Mouse (Mus musculus) CH12.LX (cell line): ENCODE results near the gene Setd5. TPM values are rescaled to one million over a fixed set of nuclear protein-coding genes. Genes with fewer than 3 reads are reported as not detected.

Experiments used
- DNase-seq: peaks from one replicate; pipeline ENCODE4 v3.0.0-alpha.2; 2013; ENCODE audit errors: extremely low read depth
- H3K27ac ChIP-seq: 2 replicates; pipeline ENCODE4 v1.5.1; 2012; ENCODE audit warnings: low read depth, mild to moderate bottlenecking, control low read depth, moderate library complexity; ENCODE audit not compliant: insufficient read depth
- H3K27me3 ChIP-seq: replicated peaks from 2 replicates; pipeline ENCODE3; 2012; ENCODE audit warnings: inconsistent platforms
- H3K36me3 ChIP-seq, 2 experiments: replicated peaks in 1 of 2; 2 replicates each; pipeline versions ENCODE3 to v1.6.1; 2012; ENCODE audit warnings: inconsistent platforms in 1 of 2, low read length in 1 of 2, mild to moderate bottlenecking in 1 of 2, mixed read lengths in 1 of 2, moderate library complexity in 1 of 2; ENCODE audit not compliant: control insufficient read depth in 1 of 2, insufficient read depth in 1 of 2
- H3K4me1 ChIP-seq, 2 experiments: 2 replicates each; pipeline ENCODE4 v1.6.1; 2012; ENCODE audit warnings: inconsistent platforms in 1 of 2, moderate library complexity in 1 of 2; ENCODE audit not compliant: insufficient read depth in 2 of 2, control insufficient read depth in 1 of 2
- H3K4me2 ChIP-seq: 2 replicates; pipeline ENCODE4 v1.6.1; 2012; ENCODE audit warnings: low read depth, mild to moderate bottlenecking, control low read depth; ENCODE audit not compliant: poor library complexity, insufficient read depth, severe bottlenecking
- H3K4me3 ChIP-seq, 3 experiments: fragments of 150-350 bp in 1 of 3; sonication (generic) in 1 of 3; replicated peaks in 1 of 3; 2 replicates each; pipeline versions ENCODE3 to v1.5.1; 2011 to 2012; ENCODE audit warnings: low read depth in 2 of 3, low read length in 2 of 3, mild to moderate bottlenecking in 2 of 3, moderate library complexity in 2 of 3, control low read depth in 1 of 3, improper control_type of control experiment in 1 of 3, inconsistent platforms in 1 of 3, mixed read lengths in 1 of 3; ENCODE audit not compliant: poor library complexity in 1 of 3
- H3K79me2 ChIP-seq: replicated peaks from 2 replicates; pipeline ENCODE4 v1.6.1; 2012; ENCODE audit warnings: mild to moderate bottlenecking, moderate library complexity; ENCODE audit not compliant: control insufficient read depth, poor library complexity, insufficient read depth, severe bottlenecking; ENCODE audit errors: extremely low read depth
- H3K9ac ChIP-seq: 2 replicates; pipeline ENCODE4 v1.6.1; 2012; ENCODE audit warnings: low read depth, mild to moderate bottlenecking, control low read depth, moderate library complexity; ENCODE audit not compliant: insufficient read depth
- H3K9me3 ChIP-seq: replicated peaks from 2 replicates; pipeline ENCODE3; 2012; ENCODE audit warnings: low read length, inconsistent platforms, mixed read lengths
- BHLHE40 ChIP-seq: IDR thresholded peaks from 2 replicates; pipeline ENCODE4 v1.6.1; 2011; ENCODE audit warnings: mild to moderate bottlenecking, low read depth, low read length, improper control_type of control experiment
- E2F4 ChIP-seq: IDR thresholded peaks from 2 replicates; pipeline ENCODE4 v1.6.1; 2011; ENCODE audit warnings: low read depth, low read length, improper control_type of control experiment; ENCODE audit not compliant: insufficient replicate concordance
- ELF1 ChIP-seq: IDR thresholded peaks from 2 replicates; pipeline ENCODE4 v1.6.1; 2014; ENCODE audit warnings: low read depth, mild to moderate bottlenecking, inconsistent platforms, low read length, improper control_type of control experiment
- ETS1 ChIP-seq: conservative IDR thresholded peaks from 2 replicates; pipeline ENCODE4 v1.6.1; 2012; ENCODE audit warnings: low read depth, mild to moderate bottlenecking, inconsistent platforms, low read length, improper control_type of control experiment, moderate library complexity
- GABPA ChIP-seq: IDR thresholded peaks from 2 replicates; pipeline ENCODE4 v1.6.1; 2012; ENCODE audit warnings: low read depth, low read length, improper control_type of control experiment, inconsistent platforms; ENCODE audit not compliant: insufficient replicate concordance
- HCFC1 ChIP-seq: IDR thresholded peaks from 2 replicates; pipeline ENCODE4 v1.6.1; 2012; ENCODE audit warnings: low read depth, mild to moderate bottlenecking, inconsistent platforms, low read length, improper control_type of control experiment
- IRF4 ChIP-seq: IDR thresholded peaks from 2 replicates; pipeline ENCODE4 v1.6.1; 2014; ENCODE audit warnings: low read depth, mild to moderate bottlenecking, inconsistent platforms, low read length, improper control_type of control experiment
- JUN ChIP-seq: IDR thresholded peaks from 2 replicates; pipeline ENCODE4 v1.6.1; 2011; ENCODE audit warnings: low read depth, mild to moderate bottlenecking, low read length, improper control_type of control experiment, moderate library complexity; ENCODE audit not compliant: insufficient read depth
- KAT2A ChIP-seq: IDR thresholded peaks from 2 replicates; pipeline ENCODE4 v1.6.1; 2012; ENCODE audit warnings: low read length, improper control_type of control experiment, inconsistent platforms; ENCODE audit not compliant: insufficient replicate concordance
- MAFK ChIP-seq: IDR thresholded peaks from 2 replicates; pipeline ENCODE4 v1.6.1; 2011; ENCODE audit warnings: low read length, improper control_type of control experiment; ENCODE audit not compliant: insufficient replicate concordance
- MAZ ChIP-seq: IDR thresholded peaks from 2 replicates; pipeline ENCODE4 v1.6.1; 2012; ENCODE audit warnings: low read depth, mild to moderate bottlenecking, inconsistent platforms, low read length, improper control_type of control experiment, moderate library complexity
- MEF2A ChIP-seq: IDR thresholded peaks from 2 replicates; pipeline ENCODE4 v1.6.1; 2014; ENCODE audit warnings: low read depth, mild to moderate bottlenecking, inconsistent platforms, low read length, improper control_type of control experiment, borderline replicate concordance
- MXI1 ChIP-seq: IDR thresholded peaks from 2 replicates; pipeline ENCODE4 v1.6.1; 2011; ENCODE audit warnings: mild to moderate bottlenecking, low read depth, low read length, improper control_type of control experiment
- MYC ChIP-seq: IDR thresholded peaks from 2 replicates; pipeline ENCODE4 v1.6.1; 2011; ENCODE audit warnings: low read depth, mild to moderate bottlenecking, improper control_type of control experiment, low read length
- NRF1 ChIP-seq: IDR thresholded peaks from 2 replicates; pipeline ENCODE4 v1.6.1; 2014; ENCODE audit warnings: low read depth, mild to moderate bottlenecking, inconsistent platforms, low read length, improper control_type of control experiment, moderate library complexity
- POLR2A ChIP-seq: IDR thresholded peaks from 2 replicates; pipeline ENCODE4 v1.6.1; 2011; ENCODE audit warnings: low read depth, mild to moderate bottlenecking, improper control_type of control experiment, low read length
- RCOR1 ChIP-seq: conservative IDR thresholded peaks from 2 replicates; pipeline ENCODE4 v1.6.1; 2012; ENCODE audit warnings: low read depth, mild to moderate bottlenecking, inconsistent platforms, low read length, improper control_type of control experiment
- SMC3 ChIP-seq: IDR thresholded peaks from 2 replicates; pipeline ENCODE4 v1.6.1; 2011; ENCODE audit warnings: low read depth, low read length, improper control_type of control experiment
- TCF12 ChIP-seq: IDR thresholded peaks from 2 replicates; pipeline ENCODE4 v1.6.1; 2014; ENCODE audit warnings: low read depth, mild to moderate bottlenecking, inconsistent platforms, low read length, improper control_type of control experiment
- USF2 ChIP-seq: conservative IDR thresholded peaks from 2 replicates; pipeline ENCODE4 v1.6.1; 2011; ENCODE audit warnings: low read depth, low read length, improper control_type of control experiment
- ZC3H11A ChIP-seq: IDR thresholded peaks from 2 replicates; pipeline ENCODE4 v1.6.1; 2012; ENCODE audit warnings: low read depth, mild to moderate bottlenecking, inconsistent platforms, low read length, improper control_type of control experiment
- ZNF384 ChIP-seq: IDR thresholded peaks from 2 replicates; pipeline ENCODE4 v1.6.1; 2012; ENCODE audit warnings: low read depth, low read length, improper control_type of control experiment, inconsistent platforms
- dilution Hi-C: fragments of 300-500 bp; cut with MboI; formaldehyde crosslinking; loops from 2 replicates; pipeline ENCODE4 v1.14.3; 2020; ENCODE audit warnings: low sequenced_read_pairs; ENCODE audit not compliant: extremely low pct_unique_long_range_greater_than_20kb, extremely low pct_ligation_motif_present
- in situ Hi-C: fragments of 300-500 bp; cut with MboI; formaldehyde crosslinking; loops from 3 replicates; pipeline ENCODE4 v1.14.3; 2019; ENCODE audit warnings: low sequenced_read_pairs, low pct_ligation_motif_present, low pct_unique_long_range_greater_than_20kb, mixed read lengths
- polyA plus RNA-seq: library from polyadenylated mRNA; unstranded; fragments of >175 nt; gene quantifications from 2 replicates; pipeline ENCODE4 v1.2.1, GENCODE M21; 2012; ENCODE audit warnings: low read depth; ENCODE audit not compliant: insufficient read length
- total RNA-seq, 2 experiments: library from RNA; depleted of rRNA; stranded (reverse); fragments of 300-350 nt in 1 of 2; fragments of >200 nt in 1 of 2; gene quantifications; 2 replicates each; pipeline ENCODE4 v1.2.3; 2012 to 2014

Setd5 gene
- total and polyA plus RNA-seq, 3 experiments, result 56.8 to 80.4 (median 67.4) TPM

- peak within 1 kb of the TSS; percentile 72 for H3K9ac ChIP-seq
- peak within 1 kb of the TSS; percentile 19; the same call in 1 of the 2 replicates for H3K4me2 ChIP-seq
- in situ Hi-C loops (no loop called here), dilution Hi-C loops (no loop called here)
- H3K27me3 ChIP-seq, result peaks cover 3% of the 10 kb centered on the region
- no peaks in the 10 kb centered on the region for H3K79me2 ChIP-seq
- H3K9me3 ChIP-seq, result no peaks in the 10 kb centered on the region
- peaks cover 0 to 9% of the 10 kb centered on the region in 2 experiments; a peak in 2 of 4 replicates for H3K4me1 ChIP-seq
- TF ChIP-seq TCF12 (peak; percentile 43; the same call in 1 of the 2 replicates), MYC (no peak), ELF1 (no peak), POLR2A (peak; percentile 48; the same call in 1 of the 2 replicates), RCOR1 (no peak), E2F4 (no peak), ZNF384 (no peak), JUN (no peak)
- peak within 1 kb of the TSS; percentile 41 to 76 (median 60) for H3K4me3 ChIP-seq
- DNase-seq, result peak; percentile 15
- no peak within 1 kb of the TSS for H3K27ac ChIP-seq
- H3K36me3 ChIP-seq, result peaks cover 0 to 12% of the 10 kb centered on the region in 2 experiments
These were observed 117.9 kb downstream of the Setd5 start, which contains the start of gene Lhfpl4 for GRCm38 (mm10) chr6:113194841-113195595. Lhfpl4 (minus strand) TSS chr6:113195384.

DNA sequence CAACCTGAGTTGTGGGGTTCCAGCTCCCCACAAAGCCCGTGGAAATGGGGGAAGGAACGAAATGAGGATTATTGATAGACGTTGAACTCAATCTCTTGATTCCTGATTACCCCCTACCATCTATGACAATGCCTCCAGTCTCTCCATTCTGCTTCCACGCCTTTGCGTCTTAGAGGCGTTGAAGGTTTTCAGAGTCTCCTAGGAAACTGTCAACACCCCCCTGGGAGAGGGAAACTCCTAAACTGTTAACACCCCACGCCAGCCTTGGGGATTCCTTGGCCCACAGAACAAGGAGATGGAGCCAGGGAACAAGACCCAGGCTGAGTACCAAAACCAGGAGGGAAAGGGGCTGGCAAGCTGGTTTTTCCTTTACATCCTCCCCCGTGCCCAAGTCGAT, 118.4 kb downstream of the Setd5 start:
- peak overlapping the region; percentile 28 to 76 (median 60) for H3K4me3 ChIP-seq

More for the DNA sequence above, 118.4 kb downstream of the Setd5 start:
- DNase-seq, result no peak
- TF ChIP-seq MXI1 (no peak), BHLHE40 (no peak), MAZ (no peak), ELF1 (no peak), NRF1 (no peak), ETS1 (no peak), RCOR1 (no peak), ZC3H11A (no peak), IRF4 (no peak), MEF2A (no peak), SMC3 (no peak), HCFC1 (no peak), GABPA (no peak), KAT2A (no peak), MAFK (no peak), E2F4 (no peak), ZNF384 (no peak), USF2 (no peak)
- dilution Hi-C loops, result no loop called here
- no peaks in the 10 kb centered on the region for H3K9me3 ChIP-seq
- in situ Hi-C loops, result no loop called here
- peaks cover 0 to 12% of the 10 kb centered on the region in 2 experiments for H3K36me3 ChIP-seq
- H3K9ac ChIP-seq, result no peak overlapping the region
- peaks cover 3% of the 10 kb centered on the region for H3K27me3 ChIP-seq
- no peak overlapping the region for H3K27ac ChIP-seq
- peak overlapping the region; percentile 19; the same call in 1 of the 2 replicates for H3K4me2 ChIP-seq
- H3K79me2 ChIP-seq, result no peaks in the 10 kb centered on the region
- peaks cover 0 to 6% of the 10 kb centered on the region in 2 experiments; a peak in 1 of 4 replicates for H3K4me1 ChIP-seq
